Mouse (Mus musculus): Measurements from ENCODE around the gene Rd3l.
A peak's percentile ranks its signal among the peaks of the same experiment; 100 is the strongest.

- TF ChIP-seq CTCF (IDR thresholded peaks at IDR 0.05; ENCODE audit: borderline replicate concordance, extremely low read depth, insufficient read depth, insufficient read length): peak; percentile 73; the same call in 1 of the 2 replicates
- no peak for TF ChIP-seq POLR2A (IDR thresholded peaks at IDR 0.05; ENCODE audit: borderline replicate concordance, extremely low read depth, insufficient read depth, insufficient read length, poor library complexity, severe bottlenecking)
Measured at GRCm38 (mm10) chr12:111958101-111958865, 22.8 kb downstream of the Rd3l start.
